Mouse (Mus musculus) megakaryocyte, embryonic 14.5 days (primary cell): Measurements from ENCODE around the gene Sorcs2.

ENCODE experiments used
- FLI1 ChIP-seq: IDR thresholded peaks from 2 replicates; pipeline ENCODE4 v1.6.1; 2012; ENCODE audit warnings: low read length, inconsistent platforms, mixed read lengths
- GATA1 ChIP-seq: IDR thresholded peaks from 3 replicates; pipeline ENCODE4 v1.6.1; 2012; ENCODE audit warnings: mixed read lengths, low read length, inconsistent platforms, borderline replicate concordance

GRCm38 (mm10) chr5:36069503-36070360, 328.2 kb downstream of the Sorcs2 start:
- TF ChIP-seq GATA1 (no peak), FLI1 (no peak)
